Mouse (Mus musculus) limb, embryonic 11.5 days (tissue): ENCODE results near the gene Jakmip3. TPM values are rescaled to one million over a fixed set of nuclear protein-coding genes. Genes with fewer than 3 reads are reported as not detected.

Experiments
- ATAC-seq: fragments of 200-750 bp; cut with Nextera tagmentation; 2 replicates; pipeline ENCODE4 v1.8.0; 2017; ENCODE audit warnings: low read depth; ENCODE audit not compliant: insufficient number of reproducible peaks, low FRiP score, low TSS enrichment
- DNase-seq: peaks from one replicate; pipeline ENCODE4 v3.0.0-alpha.2; 2015; ENCODE audit warnings: low spot score
- H3K27ac ChIP-seq: fragments of 300-500 bp; sonication (generic); replicated peaks from 2 replicates; pipeline ENCODE4 v1.5.1; 2014; ENCODE audit warnings: low read depth, mild to moderate bottlenecking, low read length
- H3K27me3 ChIP-seq: fragments of 300-500 bp; sonication (generic); 2 replicates; pipeline ENCODE4 v1.6.1; 2014; ENCODE audit warnings: mild to moderate bottlenecking, low read length, mixed read lengths; ENCODE audit not compliant: control insufficient read depth, insufficient read depth
- H3K36me3 ChIP-seq: fragments of 300-500 bp; sonication (generic); 2 replicates; pipeline ENCODE4 v1.6.1; 2014; ENCODE audit warnings: mild to moderate bottlenecking, low read length, moderate library complexity, mixed read lengths; ENCODE audit not compliant: control insufficient read depth, insufficient read depth
- H3K4me1 ChIP-seq: fragments of 300-500 bp; sonication (generic); 2 replicates; pipeline ENCODE4 v1.6.1; 2014; ENCODE audit warnings: low read length, mixed read lengths; ENCODE audit not compliant: control insufficient read depth, insufficient read depth
- H3K4me2 ChIP-seq: fragments of 300-500 bp; sonication (generic); 2 replicates; pipeline ENCODE4 v1.6.1; 2014; ENCODE audit warnings: low read depth, mild to moderate bottlenecking, moderate library complexity; ENCODE audit not compliant: severe bottlenecking
- H3K4me3 ChIP-seq: fragments of 300-500 bp; sonication (generic); 2 replicates; pipeline ENCODE4 v1.5.1; 2014; ENCODE audit warnings: low read depth, low read length
- H3K9ac ChIP-seq: fragments of 300-500 bp; sonication (generic); 2 replicates; pipeline ENCODE4 v1.6.1; 2014; ENCODE audit warnings: mild to moderate bottlenecking, low read length
- H3K9me3 ChIP-seq: fragments of 300-500 bp; sonication (generic); 2 replicates; pipeline ENCODE4 v1.6.1; 2016; ENCODE audit warnings: low read length; ENCODE audit not compliant: control insufficient read depth
- WGBS: fragments of 180-500 bp; shearing (Covaris S2); extraction: QIAGEN DNeasy Blood & Tissue Kit; methylation state at CpG from one replicate; pipeline ENCODE4 v1.1.7; 2014; 5-methylcytosine and 5-hydroxymethylcytosine counted together
- polyA plus RNA-seq: library from polyadenylated mRNA; unstranded; fragments of >200 nt; fragmentation: Nextera tagmentation; extraction: Ambion mirVana; gene quantifications from 2 replicates; pipeline ENCODE4 v1.2.1, GENCODE M21; 2014

The Jakmip3 gene
- polyA plus RNA-seq, 1 experiment from 2014 or later = 0.45 TPM

- Histone ChIP-seq H3K27ac (no peak overlapping the region), H3K4me3 (no peak overlapping the region), H3K9ac (no peak overlapping the region), H3K9me3 (0 out of 2 replicates have a peak, but pooled peaks cover 3% of the 10 kb centered on the region), H3K27me3 (peaks cover 43% of the 10 kb centered on the region), H3K4me2 (no peak overlapping the region), H3K36me3 (no peaks in the 10 kb centered on the region), H3K4me1 (peaks cover 11% of the 10 kb centered on the region; the same call in 1 of the 2 replicates)
- DNase-seq = no peak
- 84% methylated on average over 7 of the region's 7 CpGs for WGBS
- no peak for ATAC-seq
Observed at GRCm38 (mm10) chr7:138938991-138939390, 1.5 kb upstream of the Jakmip3 start.

DNA sequence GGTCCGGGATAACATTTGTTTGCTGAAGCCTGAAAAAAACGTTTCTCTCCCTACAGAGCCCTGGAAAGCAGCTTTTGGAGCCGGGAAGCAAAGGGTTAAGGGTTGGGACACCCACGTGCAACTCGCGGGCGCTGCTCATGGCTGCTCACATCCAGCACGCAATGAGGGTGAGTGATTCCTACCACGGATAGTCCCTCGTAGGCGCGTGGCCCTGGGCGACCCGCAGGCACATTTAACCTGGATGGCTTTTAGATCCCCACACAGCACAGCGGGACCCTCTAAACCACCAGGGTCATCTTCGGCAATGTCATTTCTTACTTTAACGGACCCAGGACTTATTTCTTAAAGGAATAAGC, 296 bp upstream of the Jakmip3 start:
- Histone ChIP-seq H3K27me3 (peaks cover 44% of the 10 kb centered on the region), H3K27ac (no peak overlapping the region), H3K4me2 (peak overlapping the region; percentile 77), H3K36me3 (no peaks in the 10 kb centered on the region), H3K9me3 (0 out of 2 replicates have a peak, but pooled peaks cover 3% of the 10 kb centered on the region), H3K9ac (no peak overlapping the region; the same call in 1 of the 2 replicates), H3K4me1 (peaks cover 11% of the 10 kb centered on the region; the same call in 1 of the 2 replicates), H3K4me3 (peak overlapping the region; percentile 38)
- WGBS = 1% methylated on average over 17 of the region's 17 CpGs
- ATAC-seq (no peak), DNase-seq (no peak)

- Histone ChIP-seq H3K9ac (no peak overlapping the region), H3K4me2 (no peak overlapping the region), H3K9me3 (no peaks in the 10 kb centered on the region), H3K4me3 (no peak overlapping the region; the same call in 1 of the 2 replicates), H3K27me3 (peaks cover 44% of the 10 kb centered on the region), H3K36me3 (no peaks in the 10 kb centered on the region), H3K27ac (no peak overlapping the region), H3K4me1 (peaks cover 11% of the 10 kb centered on the region; the same call in 1 of the 2 replicates)
- ATAC-seq = no peak
- WGBS = 32% methylated on average over 5 of the region's 5 CpGs
- no peak for DNase-seq
Observed at GRCm38 (mm10) chr7:138941571-138941970, 1.0 kb downstream of the Jakmip3 start.

GRCm38 (mm10) chr7:138942301-138942700, 1.8 kb downstream of the Jakmip3 start:
- ATAC-seq (no peak), DNase-seq (no peak)
- peaks cover 11% of the 10 kb centered on the region; the same call in 1 of the 2 replicates for H3K4me1 ChIP-seq
- no peak overlapping the region for H3K27ac ChIP-seq
- no peak overlapping the region for H3K4me3 ChIP-seq
- H3K36me3 ChIP-seq = no peaks in the 10 kb centered on the region
- WGBS = 87% methylated on average over 1 of the region's 1 CpGs
- no peak overlapping the region for H3K9ac ChIP-seq
- H3K4me2 ChIP-seq = no peak overlapping the region
- no peaks in the 10 kb centered on the region for H3K9me3 ChIP-seq
- H3K27me3 ChIP-seq = peaks cover 44% of the 10 kb centered on the region

- H3K27me3 ChIP-seq = peaks cover 26% of the 10 kb centered on the region
- no peaks in the 10 kb centered on the region for H3K36me3 ChIP-seq
- ATAC-seq (no peak), DNase-seq (no peak)
- peaks cover 6% of the 10 kb centered on the region; the same call in 1 of the 2 replicates for H3K4me1 ChIP-seq
- H3K4me3 ChIP-seq = no peak overlapping the region
- no peaks in the 10 kb centered on the region for H3K9me3 ChIP-seq
- H3K27ac ChIP-seq = no peak overlapping the region
- 59% methylated on average over 3 of the region's 3 CpGs for WGBS
- no peak overlapping the region for H3K4me2 ChIP-seq
- no peak overlapping the region for H3K9ac ChIP-seq
Observed at GRCm38 (mm10) chr7:138945668-138946067, 5.1 kb downstream of the Jakmip3 start.

DNA sequence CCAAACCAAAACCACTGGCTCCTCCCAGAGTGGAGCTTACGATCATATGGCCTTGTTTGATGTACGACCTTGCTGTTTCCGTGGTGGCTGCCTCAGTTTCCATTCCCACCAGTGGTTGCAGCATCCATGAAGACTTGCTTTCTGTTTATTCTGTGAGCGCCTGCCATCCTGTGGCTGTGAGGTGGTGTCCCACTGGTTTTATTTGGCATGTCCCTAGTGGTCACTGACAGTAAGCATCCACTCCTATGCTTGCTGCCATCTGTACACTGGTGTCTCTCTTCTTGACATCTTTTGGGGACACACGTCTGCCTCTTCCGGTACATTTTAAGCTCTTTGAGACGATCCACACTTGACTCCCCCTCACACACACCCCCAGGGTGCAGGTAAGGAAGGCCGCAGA, 7.2 kb downstream of the Jakmip3 start:
- 82% methylated on average over 8 of the region's 8 CpGs for WGBS
- no peaks in the 10 kb centered on the region for H3K4me1 ChIP-seq
- H3K36me3 ChIP-seq = no peaks in the 10 kb centered on the region
- peaks cover 5% of the 10 kb centered on the region for H3K27me3 ChIP-seq
- no peak overlapping the region for H3K27ac ChIP-seq
- DNase-seq (no peak), ATAC-seq (no peak)
- H3K4me2 ChIP-seq = no peak overlapping the region
- H3K4me3 ChIP-seq = no peak overlapping the region
- no peaks in the 10 kb centered on the region for H3K9me3 ChIP-seq
- H3K9ac ChIP-seq = no peak overlapping the region

DNA sequence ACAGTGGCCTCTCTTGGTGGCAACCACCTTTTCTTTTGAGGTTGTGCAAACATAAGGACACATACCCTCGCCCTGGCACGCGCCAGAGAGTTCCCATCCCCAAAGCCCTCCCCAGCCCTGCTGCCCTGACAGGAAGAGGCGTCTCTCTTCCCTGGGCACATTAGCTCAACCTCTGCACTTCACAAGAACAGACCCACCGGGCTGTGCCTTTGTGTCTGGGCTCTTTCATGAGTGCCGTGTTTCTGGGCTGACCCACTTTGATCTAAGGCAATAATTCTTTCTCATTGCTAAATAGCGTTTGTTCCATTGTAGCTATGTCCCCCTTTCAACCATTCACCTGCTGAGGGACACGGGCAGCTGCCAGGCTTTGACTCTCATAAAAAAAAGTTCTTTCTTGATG, 7.8 kb downstream of the Jakmip3 start:
- H3K27ac ChIP-seq = no peak overlapping the region
- ATAC-seq (no peak), DNase-seq (no peak)
- H3K9ac ChIP-seq = no peak overlapping the region
- 33% methylated on average over 8 of the region's 8 CpGs for WGBS
- H3K36me3 ChIP-seq = no peaks in the 10 kb centered on the region
- no peak overlapping the region for H3K4me3 ChIP-seq
- no peak overlapping the region for H3K4me2 ChIP-seq
- H3K27me3 ChIP-seq = 0 out of 2 replicates have a peak, but pooled peaks cover 4% of the 10 kb centered on the region
- H3K4me1 ChIP-seq = no peaks in the 10 kb centered on the region
- no peaks in the 10 kb centered on the region for H3K9me3 ChIP-seq

GRCm38 (mm10) chr7:138955787-138956186, 15.3 kb downstream of the Jakmip3 start:
- DNase-seq (no peak), ATAC-seq (no peak)
- Histone ChIP-seq H3K27me3 (no peaks in the 10 kb centered on the region), H3K4me1 (no peaks in the 10 kb centered on the region), H3K9ac (no peak overlapping the region), H3K27ac (no peak overlapping the region), H3K4me3 (no peak overlapping the region), H3K36me3 (no peaks in the 10 kb centered on the region), H3K9me3 (no peaks in the 10 kb centered on the region), H3K4me2 (no peak overlapping the region)
- WGBS = 83% methylated on average over 7 of the region's 7 CpGs

DNA sequence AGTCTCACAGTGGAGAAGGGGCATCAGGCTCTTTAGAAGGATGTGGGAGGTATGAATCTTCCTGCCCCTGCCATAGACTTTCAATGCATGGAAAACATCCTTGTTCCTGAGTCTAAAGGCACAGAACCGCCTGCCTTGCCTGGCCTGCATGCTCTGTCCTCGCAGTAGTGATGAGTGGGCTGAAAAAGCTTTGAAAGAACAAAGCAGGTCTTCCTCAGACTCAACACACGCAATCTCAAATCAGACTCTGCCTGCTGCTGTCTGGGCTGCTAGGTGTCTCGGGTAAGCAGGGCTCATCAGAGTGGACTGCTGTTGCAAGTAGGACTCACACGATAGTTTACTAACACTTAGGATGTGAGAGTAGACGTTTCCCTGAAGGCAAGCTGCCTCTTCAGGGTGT, 16.6 kb downstream of the Jakmip3 start:
- no peaks in the 10 kb centered on the region for H3K9me3 ChIP-seq
- no peak overlapping the region for H3K27ac ChIP-seq
- no peak overlapping the region for H3K9ac ChIP-seq
- ATAC-seq = no peak
- no peak overlapping the region for H3K4me3 ChIP-seq
- H3K36me3 ChIP-seq = no peaks in the 10 kb centered on the region
- no peaks in the 10 kb centered on the region for H3K4me1 ChIP-seq
- H3K27me3 ChIP-seq = no peaks in the 10 kb centered on the region
- H3K4me2 ChIP-seq = no peak overlapping the region
- no peak for DNase-seq
- 74% methylated on average over 6 of the region's 6 CpGs for WGBS
